Mouse (Mus musculus): ENCODE results near the gene Gm3411.
"Not testable (repeated sequence)": the region's sequence is repeated elsewhere in the genome, so short reads cannot be mapped to it uniquely, and the experiment has no call there.

The Gm3411 gene

DNA sequence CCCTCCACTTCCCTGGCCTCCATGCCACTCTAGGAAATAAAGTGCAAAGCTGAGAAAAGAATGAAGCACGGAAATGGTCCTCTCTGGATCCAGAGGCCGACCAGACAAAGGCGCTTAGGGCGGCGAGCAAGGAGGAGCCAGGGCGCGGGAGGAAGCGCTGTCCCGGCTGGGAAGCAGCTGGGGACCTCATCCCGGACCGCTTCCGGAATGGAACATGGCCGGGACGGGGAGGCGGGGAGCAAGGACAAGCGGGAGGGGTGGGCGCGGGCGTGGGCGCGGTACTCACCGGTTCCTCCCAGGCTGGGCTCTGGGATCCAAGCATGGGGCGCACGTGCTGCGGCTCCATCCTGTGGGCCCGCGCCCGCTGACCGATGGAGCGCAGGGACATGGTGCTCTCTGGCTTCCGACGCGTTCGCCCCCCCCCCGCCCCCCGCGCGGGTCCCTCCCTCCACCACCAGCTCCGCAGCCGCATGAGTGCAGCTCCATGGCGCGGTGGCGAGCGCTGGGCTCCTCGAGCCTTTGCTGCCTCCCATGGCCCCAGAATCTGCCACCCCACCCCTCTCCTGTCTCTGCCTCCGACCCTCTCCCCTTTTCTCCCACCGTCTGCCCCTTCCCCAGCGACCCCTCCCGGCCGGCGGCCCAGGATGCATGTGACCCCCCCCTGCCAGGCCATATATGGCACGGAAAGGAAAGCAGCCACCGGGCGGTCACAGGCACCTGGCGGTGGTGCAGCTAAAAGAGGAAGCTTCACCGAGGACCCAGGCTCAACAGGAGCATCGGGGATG is at the start of gene Gm3411:
Gene Gm3411, minus strand, starts transcription at position 320 of the 785 bp plus-strand sequence.
- not testable (repeated sequence) for DNase-seq (ENCODE audit: extremely low read depth, low read depth)

DNA sequence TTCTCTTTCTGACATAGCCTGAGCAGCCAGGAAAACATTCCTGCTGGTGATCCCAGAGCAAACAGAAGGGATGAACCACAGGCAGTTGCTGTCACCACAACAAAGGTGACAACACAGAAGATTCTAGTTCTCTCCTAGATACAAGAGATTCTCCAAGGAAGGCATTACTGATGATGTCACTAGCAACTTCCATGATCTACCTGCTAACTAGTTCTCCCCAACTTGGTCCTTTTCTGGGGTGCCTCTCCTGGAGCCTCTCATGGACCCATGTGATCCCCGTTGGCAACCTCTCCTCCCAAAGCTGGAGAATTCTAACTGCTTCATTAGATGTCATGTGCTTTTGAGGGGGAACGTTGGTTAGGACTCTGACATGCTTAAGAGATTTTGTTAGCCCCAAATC is 17.7 kb upstream of the Gm3411 start, which contains the start of gene Gm21103:
Gene Gm21103, minus strand, starts transcription at position 101 of the 400 bp plus-strand sequence.
- not testable (repeated sequence) for DNase-seq (ENCODE audit: extremely low read depth, low read depth)

- not testable (repeated sequence) for DNase-seq (ENCODE audit: extremely low read depth, low read depth)
Observed at GRCm38 (mm10) chr14:6219192-6219591, 67.9 kb downstream of the Gm3411 start, which contains the start of gene Gm21560. Gene Gm21560, minus strand, starts transcription at chr14:6219292.
